Mouse (Mus musculus): ENCODE results near the gene Gm8871.
"Not testable (repeated sequence)": the region's sequence is repeated elsewhere in the genome, so short reads cannot be mapped to it uniquely, and the experiment has no call there.

Gm8871 gene

GRCm38 (mm10) chr5:10947505-10947904 lies at the start of gene Gm8871, which contains the start of gene Gm8857:
Gene Gm8871 (plus strand): TSS chr5:10947805.
Gene Gm8857 (plus strand): TSS chr5:10947807.
- DNase-seq (ENCODE audit: low spot score in 2 of 2): not testable (repeated sequence)

DNA sequence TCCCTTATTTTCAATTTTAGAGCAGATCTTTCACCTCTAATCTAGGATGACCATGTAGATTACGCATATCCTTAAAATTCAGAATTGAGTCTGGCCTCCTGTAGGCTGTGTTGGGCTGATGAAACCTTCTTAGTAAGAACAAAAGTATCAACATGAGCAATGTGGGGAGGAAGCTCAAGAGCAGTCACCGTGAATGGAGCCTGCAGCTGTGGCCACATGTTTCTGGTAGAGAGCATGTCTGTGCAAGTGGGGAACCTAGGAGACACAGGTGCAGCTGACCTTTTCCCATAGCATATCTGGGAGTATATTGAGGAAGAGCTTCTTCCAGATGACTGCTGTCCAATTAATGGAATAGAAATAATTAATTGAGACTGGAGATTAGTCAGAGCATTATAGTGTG lies 5.9 kb downstream of the Gm8871 start:
- DNase-seq (ENCODE audit: low spot score in 2 of 2): not testable (repeated sequence)

DNA sequence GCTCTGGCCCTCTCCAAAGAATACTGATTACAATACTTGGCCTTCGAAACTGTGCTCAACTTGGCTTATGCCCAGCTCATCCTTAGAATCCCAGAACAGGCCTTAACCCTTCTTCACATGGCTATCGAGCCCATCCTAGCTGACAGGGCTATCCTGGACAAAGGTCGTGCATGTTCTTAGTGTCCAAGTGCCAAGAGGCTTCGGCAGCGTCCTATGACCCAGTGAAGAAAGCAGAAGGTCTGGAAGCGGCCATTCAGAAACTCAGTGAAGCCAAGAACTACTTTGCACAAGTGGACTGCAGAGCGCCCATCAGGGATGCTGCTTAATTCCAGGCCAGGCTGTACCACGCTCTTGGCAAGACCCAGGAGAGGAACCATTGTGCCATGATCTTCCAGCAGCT lies 10.5 kb downstream of the Gm8871 start:
- DNase-seq (ENCODE audit: low spot score in 2 of 2): not testable (repeated sequence)
